Mouse (Mus musculus): Measurements from ENCODE around the gene Ushbp1. TPM values are rescaled to one million over a fixed set of nuclear protein-coding genes. Genes with fewer than 3 reads are reported as not detected.
A peak's percentile ranks its signal among the peaks of the same experiment; 100 is the strongest.

The Ushbp1 gene
- total and polyA plus RNA-seq, 2 experiments from 2014 or later = 4.8 to 5.3 TPM

DNA sequence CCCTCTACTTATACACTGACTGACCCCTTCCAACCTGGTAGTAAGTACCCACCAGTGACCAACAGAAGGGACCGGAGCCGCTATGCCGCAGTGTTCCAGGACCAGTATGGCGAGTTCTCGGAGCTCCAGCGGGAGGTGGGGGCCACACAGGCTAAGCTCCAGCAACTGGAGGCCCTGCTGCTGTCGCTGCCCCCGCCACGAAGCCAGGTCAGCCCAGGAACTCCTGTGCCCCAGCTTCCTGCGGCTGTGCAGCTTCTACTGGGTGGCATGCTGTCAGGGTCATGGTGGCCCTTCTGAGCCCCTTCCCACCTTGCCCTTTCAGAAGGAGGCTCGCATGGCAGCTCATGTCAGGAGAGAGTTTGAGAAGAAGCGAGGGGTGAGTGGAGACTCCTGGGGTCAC is 23.2 kb downstream of the Ushbp1 start:
- TF ChIP-seq CTCF (IDR thresholded peaks at IDR 0.05; ENCODE audit: low read depth) = no peak
- Histone ChIP-seq H3K27ac (no peak overlapping the region), H3K9me3 (ENCODE audit: low read length) (no peaks in the 10 kb centered on the region), H3K4me3 (ENCODE audit: low read length) (no peak overlapping the region), H3K36me3 (ENCODE audit: insufficient read depth, low read length) (peaks cover 21% of the 10 kb centered on the region), H3K9ac (replicated peaks; ENCODE audit: low read length) (no peak overlapping the region), H3K27me3 (ENCODE audit: insufficient read depth, low read length) (no peaks in the 10 kb centered on the region), H3K4me1 (ENCODE audit: insufficient read depth, low read length) (peaks cover 15% of the 10 kb centered on the region), H3K4me2 (ENCODE audit: low read depth, low read length) (no peak overlapping the region)
- ATAC-seq (no peak), DNase-seq (ENCODE audit: low spot score) (no peak)
- WGBS = 80% methylated on average over 12 of the region's 12 CpGs

DNA sequence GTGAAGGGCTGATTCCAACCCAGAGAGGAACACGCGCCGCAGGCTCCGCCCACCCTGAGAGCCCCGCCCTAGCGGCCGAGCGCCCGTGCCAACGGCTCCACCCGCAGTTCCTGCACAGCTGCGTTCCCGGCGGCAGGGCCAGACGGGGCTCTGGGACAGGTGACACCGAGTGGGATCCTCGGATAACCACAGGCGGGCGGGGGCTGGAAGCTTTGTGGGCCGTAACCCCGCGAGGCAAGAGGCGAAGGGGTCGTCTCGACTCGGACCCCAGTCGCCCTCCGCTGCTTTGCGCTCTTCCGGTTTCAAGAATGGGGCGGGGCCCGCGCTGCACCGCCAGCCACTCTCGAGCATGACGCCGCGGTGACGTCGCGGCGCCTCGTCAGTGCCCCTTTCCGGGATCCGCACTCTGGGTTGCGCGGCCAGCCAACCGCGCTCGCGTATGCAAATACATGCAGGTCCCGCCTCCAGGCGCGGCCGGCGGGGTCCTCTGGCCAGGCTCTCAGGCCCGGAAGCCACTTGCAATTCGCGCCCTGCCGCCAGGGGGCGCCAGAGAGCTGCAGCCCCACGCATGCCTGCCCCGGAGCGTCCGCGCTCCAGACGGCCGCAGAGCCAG is 24.3 kb downstream of the Ushbp1 start, which contains the start of gene Ocel1:
Ocel1 (plus strand) TSS at position 63 of the 613 bp plus-strand sequence.
- peak within 1 kb of the TSS; percentile 84 for H3K27ac ChIP-seq
- H3K9me3 ChIP-seq (ENCODE audit: low read length) = no peaks in the 10 kb centered on the region
- H3K9ac ChIP-seq (replicated peaks; ENCODE audit: low read length) = peak within 1 kb of the TSS; percentile 59
- peak within 1 kb of the TSS; percentile 64 for H3K4me3 ChIP-seq (ENCODE audit: low read length)
- H3K27me3 ChIP-seq (ENCODE audit: insufficient read depth, low read length) = no peaks in the 10 kb centered on the region
- WGBS = 2% methylated on average over 66 of the region's 68 CpGs
- peaks cover 21% of the 10 kb centered on the region for H3K36me3 ChIP-seq (ENCODE audit: insufficient read depth, low read length)
- peak within 1 kb of the TSS; percentile 59 for H3K4me2 ChIP-seq (ENCODE audit: low read depth, low read length)
- DNase-seq (ENCODE audit: low spot score) (peak; percentile 99), ATAC-seq (peak; percentile 90)
- peak; percentile 70 for TF ChIP-seq CTCF (IDR thresholded peaks at IDR 0.05; ENCODE audit: low read depth)
- H3K4me1 ChIP-seq (ENCODE audit: insufficient read depth, low read length) = peaks cover 13% of the 10 kb centered on the region

DNA sequence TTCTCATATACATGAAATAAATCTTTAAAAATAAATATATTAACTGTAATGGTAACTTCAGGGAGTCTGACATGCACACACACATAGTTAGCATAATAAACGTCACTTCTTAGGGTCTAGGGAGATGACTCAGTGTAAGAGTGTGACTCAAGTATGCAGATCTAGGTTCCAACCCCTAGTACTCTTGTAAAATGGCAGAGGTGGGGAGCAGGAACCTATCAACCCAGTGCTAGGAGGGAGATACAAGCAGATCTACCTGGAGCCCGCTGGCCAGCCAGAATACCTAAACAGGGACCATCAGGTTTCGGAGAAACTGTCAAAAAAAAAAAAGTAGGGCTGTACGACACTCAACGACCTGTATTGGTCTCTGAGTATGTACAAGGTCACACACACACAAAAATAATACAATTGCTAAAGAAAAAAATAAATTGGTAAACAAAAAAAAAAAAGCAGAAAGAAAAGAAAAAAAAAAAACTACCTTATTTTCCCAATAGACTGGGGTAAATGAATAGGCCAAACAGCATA is 24.8 kb downstream of the Ushbp1 start:
- 28% methylated on average over 5 of the region's 5 CpGs for WGBS
- H3K27ac ChIP-seq = peak overlapping the region; percentile 84
- TF ChIP-seq CTCF (IDR thresholded peaks at IDR 0.05; ENCODE audit: low read depth) = no peak
- peaks cover 7% of the 10 kb centered on the region for H3K4me1 ChIP-seq (ENCODE audit: insufficient read depth, low read length)
- DNase-seq (ENCODE audit: low spot score) (no peak), ATAC-seq (no peak)
- peak overlapping the region; percentile 59 for H3K9ac ChIP-seq (replicated peaks; ENCODE audit: low read length)
- H3K4me2 ChIP-seq (ENCODE audit: low read depth, low read length) = peak overlapping the region; percentile 59
- peaks cover 21% of the 10 kb centered on the region for H3K36me3 ChIP-seq (ENCODE audit: insufficient read depth, low read length)
- peak overlapping the region; percentile 64 for H3K4me3 ChIP-seq (ENCODE audit: low read length)
- H3K27me3 ChIP-seq (ENCODE audit: insufficient read depth, low read length) = no peaks in the 10 kb centered on the region
- H3K9me3 ChIP-seq (ENCODE audit: low read length) = no peaks in the 10 kb centered on the region

DNA sequence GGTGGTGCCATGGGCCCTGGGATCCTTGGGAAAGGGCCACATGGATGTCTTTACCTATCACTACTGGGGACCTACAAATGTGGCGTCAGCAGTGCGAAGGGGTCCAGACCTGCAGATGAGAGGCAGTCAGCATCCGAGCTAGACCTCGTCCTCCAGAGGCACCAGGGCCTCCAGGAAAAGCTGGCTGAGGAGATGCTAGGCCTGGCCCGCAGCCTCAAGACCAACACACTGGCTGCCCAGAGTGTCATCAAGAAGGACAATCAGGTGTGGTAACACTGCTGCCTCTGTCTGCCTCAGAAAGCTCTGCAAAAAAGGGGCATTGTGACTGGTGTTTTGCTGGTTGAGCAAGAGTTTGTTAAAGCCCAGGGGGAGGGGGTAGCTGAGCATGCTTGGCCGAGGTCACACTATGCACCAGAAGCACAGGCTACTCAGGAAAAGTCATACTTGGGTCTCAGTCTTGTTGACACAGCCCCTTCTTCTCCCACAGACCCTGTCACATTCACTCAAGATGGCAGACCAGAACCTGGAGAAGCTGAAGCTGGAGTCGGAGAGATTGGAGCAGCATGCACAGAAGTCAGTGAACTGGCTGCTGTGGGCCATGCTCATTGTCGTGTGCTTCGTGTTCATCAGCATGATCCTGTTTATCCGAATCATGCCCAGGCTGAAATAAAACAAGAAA is 26.4 kb downstream of the Ushbp1 start:
- H3K4me3 ChIP-seq (ENCODE audit: low read length) = no peak overlapping the region
- H3K27me3 ChIP-seq (ENCODE audit: insufficient read depth, low read length) = no peaks in the 10 kb centered on the region
- peaks cover 20% of the 10 kb centered on the region for H3K36me3 ChIP-seq (ENCODE audit: insufficient read depth, low read length)
- H3K4me1 ChIP-seq (ENCODE audit: insufficient read depth, low read length) = peaks cover 7% of the 10 kb centered on the region
- 94% methylated on average over 10 of the region's 10 CpGs for WGBS
- H3K27ac ChIP-seq = no peak overlapping the region
- DNase-seq (ENCODE audit: low spot score) (no peak), ATAC-seq (no peak)
- TF ChIP-seq CTCF (IDR thresholded peaks at IDR 0.05; ENCODE audit: low read depth) = no peak
- no peaks in the 10 kb centered on the region for H3K9me3 ChIP-seq (ENCODE audit: low read length)
- no peak overlapping the region for H3K9ac ChIP-seq (replicated peaks; ENCODE audit: low read length)
- H3K4me2 ChIP-seq (ENCODE audit: low read depth, low read length) = no peak overlapping the region

DNA sequence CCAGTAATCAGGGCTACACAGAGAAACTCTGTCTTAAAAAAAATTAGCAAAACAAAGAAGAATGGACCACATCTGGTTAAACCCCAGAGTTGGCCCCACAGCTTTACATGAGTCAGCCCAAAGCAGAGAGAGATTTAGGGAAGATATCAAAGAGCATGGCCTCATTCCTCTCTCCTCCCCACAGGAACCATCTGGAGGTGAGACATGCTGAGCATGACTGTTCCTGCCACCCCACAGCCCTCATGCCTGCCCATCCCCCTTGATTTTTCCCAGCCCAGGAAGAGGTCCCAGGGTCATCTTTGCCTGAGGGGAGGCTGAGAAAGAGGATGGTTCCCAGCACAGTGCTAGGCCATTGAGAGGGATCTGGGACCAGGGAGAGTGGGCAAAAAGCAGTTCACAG is 27.2 kb downstream of the Ushbp1 start:
- Histone ChIP-seq H3K4me3 (ENCODE audit: low read length) (no peak overlapping the region), H3K9ac (replicated peaks; ENCODE audit: low read length) (no peak overlapping the region), H3K9me3 (ENCODE audit: low read length) (no peaks in the 10 kb centered on the region), H3K4me1 (ENCODE audit: insufficient read depth, low read length) (peaks cover 7% of the 10 kb centered on the region), H3K36me3 (ENCODE audit: insufficient read depth, low read length) (peaks cover 13% of the 10 kb centered on the region), H3K27ac (0 out of 2 replicates have a peak overlapping the region, but pooled peaks have one; percentile 87), H3K4me2 (ENCODE audit: low read depth, low read length) (no peak overlapping the region), H3K27me3 (ENCODE audit: insufficient read depth, low read length) (no peaks in the 10 kb centered on the region)
- TF ChIP-seq CTCF (IDR thresholded peaks at IDR 0.05; ENCODE audit: low read depth) = no peak
- ATAC-seq (no peak), DNase-seq (ENCODE audit: low spot score) (no peak)

DNA sequence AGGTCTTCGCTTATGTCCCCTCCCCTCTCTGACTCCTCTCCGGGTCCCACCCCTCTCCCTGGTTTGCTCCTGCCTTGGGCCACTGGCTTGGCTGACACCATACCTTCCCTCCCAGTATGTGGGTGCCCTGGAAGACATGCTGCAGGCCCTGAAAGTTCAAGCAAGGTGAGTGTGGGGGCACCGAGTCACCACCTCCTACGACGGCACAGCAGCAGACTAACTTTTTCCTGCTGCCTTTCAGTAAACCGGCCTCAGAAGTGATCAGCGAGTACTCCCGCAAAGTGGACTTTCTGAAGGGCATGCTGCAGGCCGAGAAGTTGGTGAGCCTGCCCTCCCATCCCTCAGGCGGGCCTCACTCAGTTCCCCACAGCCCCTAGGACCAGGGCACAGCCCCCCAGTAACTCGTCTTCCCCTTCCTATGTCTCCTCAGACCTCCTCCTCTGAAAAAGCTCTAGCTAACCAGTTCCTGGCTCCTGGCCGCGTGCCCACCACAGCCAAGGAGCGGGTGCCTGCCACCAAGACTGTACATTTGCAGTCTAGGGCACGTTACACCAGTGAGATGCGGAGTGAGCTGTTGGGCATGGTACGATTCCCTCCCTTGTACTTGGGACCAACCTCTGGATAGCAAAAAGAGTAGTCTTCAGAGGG is 27.9 kb downstream of the Ushbp1 start:
- Histone ChIP-seq H3K36me3 (ENCODE audit: insufficient read depth, low read length) (peaks cover 13% of the 10 kb centered on the region), H3K9me3 (ENCODE audit: low read length) (no peaks in the 10 kb centered on the region), H3K9ac (replicated peaks; ENCODE audit: low read length) (peak overlapping the region; percentile 65), H3K27me3 (ENCODE audit: insufficient read depth, low read length) (no peaks in the 10 kb centered on the region), H3K27ac (peak overlapping the region; percentile 87), H3K4me1 (ENCODE audit: insufficient read depth, low read length) (peaks cover 7% of the 10 kb centered on the region), H3K4me2 (ENCODE audit: low read depth, low read length) (peak overlapping the region; percentile 70), H3K4me3 (ENCODE audit: low read length) (peak overlapping the region; percentile 52)
- no peak for ATAC-seq
- no peak for DNase-seq (ENCODE audit: low spot score)
- WGBS = 46% methylated on average over 17 of the region's 17 CpGs
- TF ChIP-seq CTCF (IDR thresholded peaks at IDR 0.05; ENCODE audit: low read depth) = no peak

Data from hindbrain, postnatal 0 days (tissue).